Mouse (Mus musculus): ENCODE results near the gene Scnn1b.

Gene Scnn1b

GRCm38 (mm10) chr7:121864858-121865585 lies at the start of gene Scnn1b:
TSS of gene Scnn1b (plus strand) at chr7:121865038.
- in situ Hi-C loops (cut with MboI, MseI): no loop called here

GRCm38 (mm10) chr7:121821632-121822031 lies 43.2 kb upstream of the Scnn1b start:
- in situ Hi-C loops (cut with MboI, MseI): no loop called here

DNA sequence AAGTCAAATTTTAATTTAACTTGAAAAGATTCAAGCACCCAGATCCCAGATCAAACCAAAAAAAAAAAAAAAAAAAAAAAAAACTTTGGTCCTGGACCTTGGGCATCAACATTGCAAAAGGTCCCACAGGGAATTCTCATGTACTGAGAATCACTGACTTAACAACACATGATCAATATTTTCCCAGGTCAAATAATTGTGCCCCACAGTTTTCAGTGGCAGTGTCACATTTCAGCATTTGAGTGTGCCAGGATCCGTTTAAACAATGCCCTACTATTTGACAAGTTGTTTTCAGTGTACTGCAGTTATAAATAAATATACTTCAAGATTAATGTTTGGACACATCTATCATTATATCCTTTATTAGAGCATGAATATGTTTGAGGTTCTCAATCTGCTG lies 36.4 kb upstream of the Scnn1b start:
- in situ Hi-C loops (cut with MboI, MseI): no loop called here

GRCm38 (mm10) chr7:121835392-121835791 lies 29.4 kb upstream of the Scnn1b start:
- in situ Hi-C loops (cut with MboI, MseI): no loop called here

GRCm38 (mm10) chr7:121836827-121837226 lies 28.0 kb upstream of the Scnn1b start:
- in situ Hi-C loops (cut with MboI, MseI): no loop called here

GRCm38 (mm10) chr7:121840810-121841209 lies 24.0 kb upstream of the Scnn1b start:
- in situ Hi-C loops (cut with MboI, MseI): no loop called here

GRCm38 (mm10) chr7:121842234-121842633 lies 22.6 kb upstream of the Scnn1b start:
- in situ Hi-C loops (cut with MboI, MseI): no loop called here

DNA sequence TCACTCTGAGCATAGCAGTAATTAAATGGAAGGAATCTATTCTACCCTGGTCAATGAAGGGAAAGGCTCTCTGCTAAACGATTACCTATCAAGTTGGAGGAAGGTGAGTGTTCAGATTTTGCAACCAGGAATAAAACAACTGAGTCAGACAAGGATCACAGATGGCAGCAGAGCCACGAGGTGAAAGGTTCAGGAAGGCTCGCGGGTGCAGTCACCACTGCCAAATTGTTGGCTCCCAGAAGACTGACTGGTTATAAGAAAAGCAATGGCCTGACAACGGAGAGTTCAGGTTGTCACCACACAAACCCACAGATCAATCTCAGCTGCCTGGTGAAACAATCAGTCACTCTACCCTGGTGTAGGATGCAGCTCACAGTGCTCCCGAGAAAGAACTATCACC lies 18.9 kb upstream of the Scnn1b start:
- in situ Hi-C loops (cut with MboI, MseI): loop anchor here in 1 of 2 experiments (5.0 kb wide), 1 partner anchor 99 kb away; no protein-coding TSS in a partner anchor

- in situ Hi-C loops (cut with MboI, MseI): loop anchor here in 1 of 2 experiments (5.0 kb wide), 1 partner anchor 101 kb away; no protein-coding TSS in a partner anchor
Measured at GRCm38 (mm10) chr7:121848537-121849168, 16.2 kb upstream of the Scnn1b start.

DNA sequence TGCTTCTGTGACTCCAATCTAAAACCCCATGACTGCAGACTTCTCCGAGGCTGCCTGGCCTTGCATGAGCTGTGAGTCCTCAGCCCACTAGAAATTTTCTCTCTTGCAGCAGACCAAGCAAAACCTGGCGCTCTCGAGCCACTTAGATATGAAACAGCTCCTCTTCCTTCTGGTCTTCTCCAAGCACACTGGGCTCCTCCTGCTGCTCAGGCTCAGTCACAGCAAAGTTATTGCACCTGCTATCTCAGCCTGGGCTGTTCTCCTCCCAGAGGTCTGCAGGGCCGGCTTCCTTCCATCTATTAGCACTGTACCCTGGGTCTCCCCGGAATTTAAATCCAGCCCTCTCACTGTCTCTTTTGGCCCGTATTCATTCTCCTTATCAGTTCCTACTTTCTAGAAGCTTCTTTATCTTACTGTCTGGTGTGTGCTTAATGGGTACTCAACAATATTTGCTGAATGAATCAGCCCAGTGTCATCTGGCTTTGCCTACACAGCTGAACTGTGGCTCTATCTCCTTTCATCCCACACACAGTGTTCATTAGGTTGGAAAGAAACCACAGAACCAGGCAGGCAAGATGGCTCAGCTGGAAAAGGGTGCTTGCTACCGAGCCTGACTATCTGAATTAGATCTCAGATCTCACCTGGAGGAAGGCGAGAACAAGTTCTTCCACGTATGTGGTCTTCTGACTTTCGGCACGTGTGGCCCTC lies 7.5 kb upstream of the Scnn1b start:
- in situ Hi-C loops (cut with MboI, MseI): no loop called here

- in situ Hi-C loops (cut with MboI, MseI): no loop called here
Measured at GRCm38 (mm10) chr7:121858939-121859338, 5.9 kb upstream of the Scnn1b start.

DNA sequence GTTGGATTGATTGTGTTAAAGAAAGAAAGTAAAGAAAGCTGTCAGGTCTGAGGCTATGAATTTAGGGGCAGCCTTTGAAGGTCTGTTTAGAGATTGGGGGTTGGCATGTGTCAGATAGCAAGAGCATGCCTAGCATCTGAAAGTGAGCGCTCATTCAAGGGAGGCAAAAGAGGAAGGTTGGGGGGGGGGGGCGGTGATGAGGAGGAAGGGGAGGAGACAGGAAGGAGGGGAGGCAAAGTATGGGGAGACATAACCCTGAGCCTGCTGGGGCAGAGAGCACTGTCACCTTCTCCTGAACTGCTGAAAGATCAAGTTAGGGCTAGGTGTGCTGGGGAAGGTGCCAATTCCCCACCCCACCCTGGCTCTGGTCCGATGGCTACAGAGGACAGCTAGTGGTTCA lies 6.8 kb downstream of the Scnn1b start:
- in situ Hi-C loops (cut with MboI, MseI): loop anchor here in 1 of 2 experiments (10.0 kb wide), 1 partner anchor 283 kb away; the partner anchor contains the start of gene Plk1

DNA sequence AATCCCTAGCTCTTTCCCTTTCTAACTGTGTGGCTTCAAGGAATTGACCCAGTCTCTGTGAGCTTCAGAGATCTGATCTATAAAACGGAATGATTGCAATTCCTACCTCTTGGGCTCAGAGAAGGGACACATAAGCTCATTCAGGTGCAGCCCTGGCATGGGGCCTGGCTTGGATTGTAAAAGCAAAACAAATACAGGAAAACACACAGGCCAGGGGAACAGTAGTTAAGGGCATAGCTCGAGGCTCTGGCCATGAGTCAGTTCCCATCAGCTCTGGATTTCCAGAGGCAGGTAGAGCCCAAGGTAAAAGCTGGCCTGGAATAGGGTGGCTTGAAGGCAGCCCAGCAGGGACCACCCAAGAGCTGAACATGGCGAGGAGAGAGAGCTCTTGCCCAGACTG lies 9.2 kb downstream of the Scnn1b start:
- in situ Hi-C loops (cut with MboI, MseI): loop anchor here in 1 of 2 experiments (10.0 kb wide), 1 partner anchor 281 kb away; the partner anchor contains the start of gene Plk1

GRCm38 (mm10) chr7:121874784-121875183 lies 9.9 kb downstream of the Scnn1b start:
- in situ Hi-C loops (cut with MboI, MseI): loop anchor here in 1 of 2 experiments (10.0 kb wide), 1 partner anchor 280 kb away; the partner anchor contains the start of gene Plk1

GRCm38 (mm10) chr7:121880246-121880645 lies 15.4 kb downstream of the Scnn1b start:
- in situ Hi-C loops (cut with MboI, MseI): no loop called here

DNA sequence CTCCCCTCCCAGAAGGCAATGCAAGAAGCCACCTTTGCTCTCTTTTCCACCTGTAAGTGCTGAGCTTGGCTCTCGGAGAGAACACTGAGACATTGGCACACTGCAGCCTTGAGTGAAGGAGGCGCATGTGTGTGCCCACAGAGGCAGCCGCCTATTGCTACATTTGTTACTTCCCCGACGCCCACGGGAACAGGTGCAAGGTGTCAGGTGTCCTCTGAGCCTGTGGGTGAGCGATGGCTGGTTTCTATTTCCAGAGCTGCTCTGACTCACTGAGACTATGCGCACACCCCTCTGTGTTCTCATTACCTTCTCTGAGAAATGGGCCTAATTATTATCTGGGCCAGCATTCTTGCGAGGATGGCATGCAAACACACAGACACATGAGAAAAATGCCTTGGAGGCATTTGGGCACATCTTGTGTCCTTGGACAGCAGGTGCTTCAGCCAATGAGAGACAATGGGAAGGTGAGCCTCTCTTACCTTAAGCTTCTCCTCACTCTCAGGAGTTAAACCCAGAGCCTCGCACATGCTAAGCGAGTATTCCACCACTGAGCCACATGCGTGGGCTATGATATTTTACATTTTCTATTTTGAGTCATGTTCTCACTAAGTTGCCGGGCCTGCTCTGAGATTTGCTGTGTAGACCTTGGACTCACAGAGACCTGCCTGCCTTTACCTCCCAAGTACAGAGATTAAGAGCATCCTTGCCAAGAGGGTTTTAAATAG lies 26.0 kb downstream of the Scnn1b start:
- in situ Hi-C loops (cut with MboI, MseI): no loop called here

GRCm38 (mm10) chr7:121896689-121897088 lies 31.9 kb downstream of the Scnn1b start:
- in situ Hi-C loops (cut with MboI, MseI): no loop called here

DNA sequence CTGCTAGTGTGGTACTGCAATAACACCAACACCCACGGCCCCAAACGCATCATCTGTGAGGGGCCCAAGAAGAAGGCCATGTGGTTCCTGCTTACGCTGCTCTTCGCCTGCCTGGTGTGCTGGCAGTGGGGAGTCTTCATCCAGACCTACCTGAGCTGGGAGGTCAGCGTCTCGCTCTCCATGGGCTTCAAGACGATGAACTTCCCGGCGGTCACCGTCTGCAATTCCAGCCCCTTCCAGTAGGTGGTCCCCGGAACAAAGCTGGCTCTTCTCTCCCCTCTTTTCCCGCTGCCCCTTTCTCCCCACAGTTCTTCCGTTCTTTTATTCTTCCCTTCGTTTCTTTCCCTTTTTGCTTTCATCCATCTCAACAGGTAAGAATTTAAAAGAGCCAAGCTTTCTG lies 34.5 kb downstream of the Scnn1b start:
- in situ Hi-C loops (cut with MboI, MseI): no loop called here

DNA sequence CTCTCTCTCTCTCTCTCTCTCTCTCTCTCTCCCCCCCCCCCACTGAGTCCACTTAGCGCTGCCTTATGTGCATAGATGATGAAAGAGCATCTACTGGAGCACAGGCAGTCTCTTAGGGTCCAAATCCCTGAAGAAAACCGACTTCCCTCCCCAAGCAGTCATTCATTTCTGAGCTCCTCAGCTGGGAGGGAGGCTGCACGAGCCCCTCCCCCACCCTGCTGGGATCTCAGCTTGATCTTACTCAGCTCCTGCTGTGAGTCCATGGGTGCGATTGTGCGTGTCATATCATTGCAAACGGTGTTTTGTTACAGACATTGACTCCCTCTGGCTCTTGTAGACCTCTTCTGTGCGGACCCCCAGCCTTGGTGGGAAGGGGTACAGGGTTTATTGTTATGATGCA lies 35.1 kb downstream of the Scnn1b start:
- in situ Hi-C loops (cut with MboI, MseI): no loop called here

GRCm38 (mm10) chr7:121902757-121903411 lies 38.0 kb downstream of the Scnn1b start:
- in situ Hi-C loops (cut with MboI, MseI): no loop called here

GRCm38 (mm10) chr7:121906879-121907278 lies 42.0 kb downstream of the Scnn1b start:
- in situ Hi-C loops (cut with MboI, MseI): no loop called here

Measured in T-helper 17 cell (primary cell).